Mouse (Mus musculus) bone marrow, adult 2 months (tissue): Measurements from ENCODE around the gene Dhfr. TPM values are rescaled to one million over a fixed set of nuclear protein-coding genes. Genes with fewer than 3 reads are reported as not detected.
"Not testable (repeated sequence)": the region's sequence is repeated elsewhere in the genome, so short reads cannot be mapped to it uniquely, and the experiment has no call there.

Experiments used
- H3K27ac ChIP-seq: fragments of 200-500 bp; 2 replicates; pipeline ENCODE4 v1.5.1; 2012; ENCODE audit warnings: low read depth, mild to moderate bottlenecking, control low read depth, inconsistent platforms, low read length; ENCODE audit not compliant: control insufficient read depth, poor library complexity, insufficient read depth
- H3K4me1 ChIP-seq: fragments of 200-500 bp; 2 replicates; pipeline ENCODE4 v1.6.1; 2011; ENCODE audit warnings: low read length; ENCODE audit not compliant: control insufficient read depth, insufficient read depth
- H3K4me3 ChIP-seq: fragments of 200-500 bp; replicated peaks from 2 replicates; pipeline ENCODE3; 2011; ENCODE audit warnings: mild to moderate bottlenecking, low read depth, low read length, control low read depth; ENCODE audit not compliant: control insufficient read depth
- CTCF ChIP-seq: fragments of 200-500 bp; IDR thresholded peaks from 2 replicates; pipeline ENCODE4 v1.5.1; 2011; ENCODE audit warnings: low read length, control low read depth; ENCODE audit not compliant: control insufficient read depth, insufficient read depth
- POLR2A ChIP-seq: fragments of 200-500 bp; IDR thresholded peaks from 2 replicates; pipeline ENCODE4 v1.6.1; 2011; ENCODE audit warnings: low read depth, mild to moderate bottlenecking, control low read depth, low read length, borderline replicate concordance; ENCODE audit not compliant: control insufficient read depth
- WGBS: fragments of 180-500 bp; shearing (Covaris S2); methylation state at CpG from one replicate; pipeline ENCODE4 v1.1.7; 2018; 5-methylcytosine and 5-hydroxymethylcytosine counted together
- polyA plus RNA-seq: library from polyadenylated mRNA; stranded (reverse); fragments of >200 nt; gene quantifications from 2 replicates; pipeline ENCODE4 v1.2.4, GENCODE M21; 2011; ENCODE audit warnings: low replicate concordance; ENCODE audit not compliant: missing spikeins, insufficient read depth, insufficient read length

Dhfr gene
- polyA plus RNA-seq, 1 experiment: 8.9 TPM

DNA sequence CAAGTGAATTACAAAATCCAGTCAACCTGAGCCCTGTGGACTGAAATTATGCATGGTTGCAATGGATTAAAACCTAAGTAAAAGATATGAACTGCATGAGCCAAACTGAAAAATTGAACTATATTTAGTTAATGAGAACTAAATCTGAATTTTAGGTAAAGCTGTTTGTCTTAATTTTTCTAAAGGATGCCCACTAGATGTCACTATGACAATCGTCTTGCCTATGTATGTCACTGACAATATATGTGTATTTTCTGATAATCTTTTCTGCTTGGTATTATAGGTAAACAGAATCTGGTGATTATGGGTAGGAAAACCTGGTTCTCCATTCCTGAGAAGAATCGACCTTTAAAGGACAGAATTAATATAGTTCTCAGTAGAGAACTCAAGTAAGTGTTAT lies 3.1 kb downstream of the Dhfr start:
- Histone ChIP-seq H3K4me1 (no peaks in the 10 kb centered on the region; the same call in 1 of the 2 replicates), H3K27ac (no peak overlapping the region), H3K4me3 (no peak overlapping the region)
- 48% methylated on average over 2 of the region's 2 CpGs for WGBS
- TF ChIP-seq POLR2A: no peak
- no peak for TF ChIP-seq CTCF

DNA sequence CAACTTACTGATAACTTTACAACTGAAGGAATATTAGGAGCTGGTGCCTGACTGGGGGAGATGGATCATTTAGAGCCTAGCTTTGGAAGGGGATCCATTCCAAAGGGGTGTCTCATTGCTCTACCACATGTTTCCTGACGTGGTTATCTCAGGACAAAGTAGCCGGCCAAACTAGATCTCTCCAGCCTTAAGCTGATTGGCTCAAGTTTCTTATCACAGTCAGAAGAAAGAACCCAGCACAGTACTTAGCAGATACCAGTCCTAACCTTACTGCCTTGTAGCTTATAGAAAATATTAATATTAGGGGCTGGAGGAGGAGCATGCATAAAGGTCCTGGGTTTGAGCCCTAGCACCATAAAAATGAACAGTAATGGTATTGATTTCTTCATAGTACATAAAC lies 7.1 kb downstream of the Dhfr start:
- WGBS: 48% methylated on average over 2 of the region's 2 CpGs
- H3K4me3 ChIP-seq: no peak overlapping the region
- no peaks in the 10 kb centered on the region for H3K4me1 ChIP-seq
- H3K27ac ChIP-seq: no peak overlapping the region
- TF ChIP-seq CTCF (no peak), POLR2A (no peak)

DNA sequence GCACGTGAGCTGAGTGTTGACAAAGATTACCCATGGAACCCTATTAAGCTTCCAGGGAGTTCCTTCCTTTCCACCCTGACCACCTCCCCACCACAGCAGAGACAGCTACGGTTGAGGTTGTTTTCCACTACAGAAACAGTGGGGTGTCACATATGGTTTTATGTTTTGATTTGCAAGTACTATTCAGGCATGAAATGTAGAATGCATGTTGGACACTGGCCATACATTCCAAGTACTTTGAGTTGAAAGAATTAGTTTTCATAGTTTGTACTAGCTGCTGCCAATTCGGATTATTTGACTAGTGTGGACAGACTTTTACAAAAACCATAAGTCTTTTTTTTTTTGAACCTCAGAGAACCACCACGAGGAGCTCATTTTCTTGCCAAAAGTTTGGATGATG lies 10.8 kb downstream of the Dhfr start:
- Histone ChIP-seq H3K4me3 (no peak overlapping the region), H3K4me1 (no peaks in the 10 kb centered on the region), H3K27ac (no peak overlapping the region)
- 89% methylated on average over 4 of the region's 4 CpGs for WGBS
- TF ChIP-seq POLR2A: no peak
- TF ChIP-seq CTCF: no peak

DNA sequence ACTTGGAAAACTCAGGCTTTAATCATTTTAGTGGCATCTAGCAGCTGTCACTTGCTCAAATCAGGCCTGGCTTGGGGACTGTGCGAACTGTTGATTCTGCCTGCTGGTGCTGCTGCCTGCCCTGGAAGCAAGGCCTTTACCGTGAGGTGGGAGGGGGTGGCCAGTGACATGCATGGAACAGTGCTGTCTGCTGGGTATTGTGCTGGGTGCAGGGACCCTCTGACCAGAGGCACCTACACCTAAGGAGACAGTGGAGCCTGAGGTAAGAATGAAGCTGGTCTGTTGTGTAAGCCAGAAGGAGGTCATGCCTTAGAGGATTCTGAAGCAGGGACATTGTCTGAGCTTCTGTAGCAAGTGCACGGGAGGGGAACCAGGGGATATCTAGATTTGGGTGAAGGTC lies 16.3 kb downstream of the Dhfr start:
- no peak overlapping the region for H3K4me3 ChIP-seq
- no peak for TF ChIP-seq CTCF
- TF ChIP-seq POLR2A: no peak
- WGBS: 91% methylated on average over 3 of the region's 3 CpGs
- no peak overlapping the region for H3K27ac ChIP-seq
- H3K4me1 ChIP-seq: no peaks in the 10 kb centered on the region

DNA sequence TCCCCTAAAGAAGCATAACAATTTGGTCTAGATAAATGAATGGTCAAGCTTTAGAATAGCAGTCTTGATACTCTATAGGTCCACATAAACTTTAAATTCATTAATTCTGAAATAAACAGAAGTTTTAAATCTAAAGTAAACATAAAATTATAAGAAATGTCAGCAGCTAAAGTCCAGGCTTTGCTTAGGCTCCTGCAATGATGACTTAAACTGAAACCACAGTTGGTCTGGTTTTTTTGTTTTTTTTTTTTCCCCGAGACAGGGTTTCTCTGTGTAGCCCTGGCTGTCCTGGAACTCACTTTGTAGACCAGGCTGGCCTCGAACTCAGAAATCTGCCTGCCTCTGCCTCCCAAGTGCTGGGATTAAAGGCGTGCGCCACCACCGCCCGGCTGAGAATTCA lies 16.9 kb downstream of the Dhfr start:
- WGBS: 93% methylated on average over 6 of the region's 6 CpGs
- H3K27ac ChIP-seq, H3K4me3 ChIP-seq: not testable (repeated sequence)

DNA sequence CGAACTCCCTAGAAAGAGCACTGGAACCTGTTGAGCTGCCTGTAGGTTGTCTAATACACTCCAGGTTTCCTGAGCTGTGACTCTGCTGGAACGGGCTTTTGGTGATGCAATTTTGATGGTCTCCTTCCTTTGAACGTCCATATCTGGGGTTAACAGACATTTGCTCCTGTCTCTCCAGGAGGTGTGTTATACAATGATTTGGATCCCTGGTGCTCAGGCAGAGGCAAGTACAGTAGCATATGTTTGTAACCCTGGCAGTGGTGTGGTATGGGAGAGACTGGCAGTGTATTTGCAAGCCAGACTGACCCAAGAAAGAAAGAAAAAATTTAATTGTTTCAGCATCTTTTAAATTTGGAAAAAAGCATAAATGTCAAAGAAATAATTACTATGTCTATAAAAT lies 32.8 kb downstream of the Dhfr start:
- no peak for TF ChIP-seq POLR2A
- TF ChIP-seq CTCF: no peak
- 57% methylated on average over 3 of the region's 3 CpGs for WGBS
- Histone ChIP-seq H3K4me1 (no peaks in the 10 kb centered on the region), H3K27ac (no peak overlapping the region), H3K4me3 (no peak overlapping the region)

More for the DNA sequence above, 16.9 kb downstream of the Dhfr start:
- not testable (repeated sequence) for H3K4me1 ChIP-seq

DNA sequence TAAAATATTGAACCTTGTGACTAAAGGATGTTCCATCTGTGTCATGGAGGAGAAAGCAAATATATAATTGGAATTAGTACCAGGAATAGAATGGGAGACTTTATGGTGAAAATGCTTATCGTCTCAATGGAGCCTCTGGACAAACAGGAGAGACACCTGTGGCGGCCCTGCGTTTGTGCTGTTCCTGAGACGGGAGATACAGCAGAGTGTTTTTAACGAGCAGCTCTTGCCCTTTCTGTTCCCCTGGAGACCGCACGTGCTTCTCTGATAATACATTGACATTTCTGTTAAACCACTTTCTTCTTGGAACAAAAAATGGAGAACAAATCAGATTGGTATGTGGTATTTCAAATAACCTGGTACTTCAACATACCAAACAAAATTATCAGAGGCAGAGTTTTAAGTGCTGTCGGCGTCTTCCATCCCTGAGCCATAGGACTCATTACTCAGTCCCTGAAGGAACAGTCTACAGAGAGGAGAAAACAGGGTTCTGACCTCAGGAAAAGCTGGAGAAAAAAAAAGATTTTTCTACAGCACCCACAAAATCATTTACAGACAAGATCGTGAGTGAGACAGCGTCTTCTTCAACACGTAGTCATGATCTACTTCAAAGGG lies 38.6 kb downstream of the Dhfr start:
- TF ChIP-seq CTCF: no peak
- TF ChIP-seq POLR2A: no peak
- H3K4me3 ChIP-seq: no peak overlapping the region
- 85% methylated on average over 12 of the region's 12 CpGs for WGBS

DNA sequence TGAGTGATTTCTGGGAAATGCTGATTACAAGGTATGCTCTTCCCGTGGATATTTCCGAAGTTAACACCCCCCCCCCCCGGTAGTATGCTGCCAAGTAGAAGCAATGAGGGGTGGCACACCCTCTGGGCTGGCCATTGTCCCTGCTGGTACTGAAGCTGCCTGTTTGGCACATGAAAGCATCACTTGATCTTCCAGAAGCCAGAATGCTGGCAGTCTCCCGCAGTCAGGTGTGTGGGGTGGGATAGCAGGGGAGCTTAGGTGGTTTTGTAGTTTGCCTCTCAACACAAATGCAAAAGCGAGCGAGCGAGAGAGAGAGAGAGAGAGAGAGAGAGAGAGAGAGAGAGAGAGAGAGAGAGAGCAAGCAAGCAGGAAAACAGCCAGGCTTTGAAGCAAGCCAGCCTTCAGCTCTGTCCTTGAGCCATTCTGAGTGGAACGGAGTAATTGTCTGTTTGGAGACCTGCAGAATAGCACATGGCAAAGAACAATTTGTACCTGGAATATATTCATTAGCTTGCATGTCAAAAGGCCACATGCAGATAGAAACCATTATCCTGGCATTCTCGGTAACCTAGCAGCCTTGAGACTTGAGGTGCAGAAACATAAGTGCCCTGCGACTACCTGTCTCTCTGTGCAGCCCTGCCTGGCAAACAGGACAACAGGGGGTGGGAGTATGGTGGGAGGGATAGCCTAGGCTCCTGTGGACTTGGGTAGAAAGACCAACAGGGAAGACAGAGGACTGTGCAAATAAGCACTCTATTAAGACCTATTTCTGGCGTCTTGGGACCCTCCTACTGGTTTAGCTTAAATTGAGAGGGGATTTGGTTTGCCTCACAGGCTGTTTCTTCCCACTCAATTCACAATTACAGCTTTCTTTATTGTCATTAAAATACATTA lies 44.2 kb downstream of the Dhfr start:
- no peak for TF ChIP-seq CTCF
- no peak for TF ChIP-seq POLR2A
- whole genome bisulfite sequencing: 86% methylated on average over 11 of the region's 11 CpGs
- no peak overlapping the region for H3K4me3 ChIP-seq
- H3K4me1 ChIP-seq: no peaks in the 10 kb centered on the region
- no peak overlapping the region for H3K27ac ChIP-seq

More for the DNA sequence above, 38.6 kb downstream of the Dhfr start:
- Histone ChIP-seq H3K4me1 (no peaks in the 10 kb centered on the region), H3K27ac (no peak overlapping the region)
